Mouse (Mus musculus) cerebellum, postnatal 36 days (tissue): ENCODE measurements around the gene Ercc5.

ENCODE experiments used
- DNase-seq, 2 experiments: peaks; one replicate each; pipeline ENCODE4 v3.0.0; 2021 to 2022; ENCODE audit warnings: mixed read lengths in 2 of 2

Ercc5 gene

DNA sequence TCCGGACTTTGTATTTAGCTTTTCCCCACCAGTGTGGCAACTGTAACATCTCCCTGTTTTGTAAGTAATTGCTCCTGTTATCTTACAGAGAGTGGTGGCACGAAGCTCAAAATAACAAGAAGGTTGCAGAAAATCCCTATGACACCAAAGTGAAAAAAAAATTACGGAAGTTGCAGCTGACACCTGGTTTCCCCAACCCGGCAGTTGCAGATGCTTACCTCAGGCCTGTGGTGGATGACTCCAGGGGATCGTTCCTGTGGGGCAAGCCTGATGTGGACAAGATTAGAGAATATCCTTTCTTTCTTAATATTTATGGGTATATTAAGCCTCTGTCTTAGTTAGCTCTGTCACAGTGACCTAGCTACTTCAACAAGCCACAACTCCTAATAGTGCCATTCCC lies 30.5 kb downstream of the Ercc5 start:
- DNase-seq: no peak

GRCm38 (mm10) chr1:44186396-44186795 lies 38.9 kb downstream of the Ercc5 start:
- DNase-seq: no peak

GRCm38 (mm10) chr1:44198273-44199171 lies 51.0 kb downstream of the Ercc5 start:
- DNase-seq: peak; percentile 20

- DNase-seq: no peak
These were observed 55.3 kb downstream of the Ercc5 start for GRCm38 (mm10) chr1:44202876-44203275.

DNA sequence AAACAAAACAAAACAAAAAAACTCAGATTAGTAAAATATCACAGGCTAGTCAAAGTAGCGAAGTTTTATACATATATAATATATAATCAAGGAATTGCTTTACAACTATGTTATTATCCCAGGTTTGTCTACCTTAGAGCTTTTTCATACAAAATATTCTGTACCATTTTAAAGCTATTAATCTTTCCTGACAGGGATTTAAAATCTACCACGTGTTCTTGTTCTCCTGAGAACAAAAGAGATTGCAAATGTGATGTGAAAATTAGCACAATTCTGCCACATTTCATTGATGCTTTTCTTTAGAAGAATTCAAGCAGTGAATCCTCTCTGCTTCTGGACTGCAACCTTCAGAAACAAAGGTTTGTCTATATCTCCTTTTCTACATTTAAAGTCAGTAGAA lies 66.9 kb downstream of the Ercc5 start:
- DNase-seq: no peak

GRCm38 (mm10) chr1:44216352-44217116 lies 69.0 kb downstream of the Ercc5 start:
- no peak for DNase-seq

DNA sequence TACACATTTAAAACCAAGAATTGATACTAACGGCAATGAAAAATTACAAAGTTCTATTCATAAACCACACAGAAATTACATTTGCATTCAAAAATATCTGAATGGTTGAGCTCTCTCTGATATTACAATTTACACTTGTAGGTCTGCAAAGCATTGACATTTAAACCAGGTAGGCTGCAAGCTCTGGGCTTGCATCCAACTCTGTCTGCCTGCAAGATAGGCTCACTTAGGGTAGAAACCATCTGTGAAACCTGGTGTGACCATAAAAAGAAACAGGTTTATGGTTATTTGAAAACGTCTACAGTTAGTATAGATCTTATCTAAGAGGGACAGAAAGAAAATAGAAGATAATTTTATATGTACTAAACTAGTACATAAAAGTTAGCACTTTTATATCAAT lies 69.6 kb downstream of the Ercc5 start:
- peak; percentile 74 to 78 for DNase-seq

DNA sequence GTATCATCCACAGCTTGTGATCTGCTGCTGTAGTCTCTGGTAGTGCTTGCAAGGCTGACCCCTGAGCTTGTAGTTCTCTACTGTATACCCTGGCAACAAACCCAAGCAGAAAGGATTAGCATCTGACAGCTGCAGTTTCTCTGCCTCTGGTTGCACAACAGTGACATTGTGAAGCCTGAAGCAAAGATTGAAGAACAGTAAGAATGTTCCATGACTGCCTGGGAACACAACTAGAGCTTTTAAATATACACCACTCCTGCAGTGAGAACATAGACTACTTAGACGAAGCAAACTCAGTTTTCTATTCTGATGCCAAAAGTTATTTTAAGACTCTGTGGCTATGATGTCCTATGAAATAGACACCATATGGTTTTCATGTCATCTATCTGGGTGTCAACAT lies 71.3 kb downstream of the Ercc5 start, which contains the start of gene Mettl21e:
TSS of gene Mettl21e (minus strand) at position 86 of the 400 bp plus-strand sequence.
- no peak for DNase-seq

DNA sequence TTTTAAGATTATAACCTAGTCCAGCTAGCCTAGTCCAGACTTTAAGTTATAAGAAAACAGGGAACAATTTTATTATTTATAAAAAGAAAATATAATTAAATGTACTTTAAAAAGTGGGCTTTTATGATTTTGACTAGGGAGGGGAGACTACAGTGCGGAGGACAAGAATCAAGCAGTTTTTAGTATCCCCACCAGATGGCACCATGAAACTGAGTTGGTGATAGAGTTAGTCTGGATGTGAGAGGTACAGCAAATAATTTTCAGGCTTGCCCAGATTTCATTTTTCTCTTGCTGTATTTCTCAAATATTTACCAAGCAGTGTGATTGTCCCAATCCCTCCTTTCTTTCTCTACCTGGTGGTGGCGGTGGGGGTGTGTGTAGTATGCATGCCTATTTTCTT lies 81.5 kb downstream of the Ercc5 start:
- DNase-seq: peak in 1 of 2 experiments; percentile 26
